Mouse (Mus musculus) ES-CJ7 (cell line): ENCODE measurements around the gene Myh6.
"Not testable (repeated sequence)": the region's sequence is repeated elsewhere in the genome, so short reads cannot be mapped to it uniquely, and the experiment has no call there.

Source experiments
- DNase-seq: peaks from one replicate; pipeline ENCODE4 v3.0.0; 2011; ENCODE audit warnings: low read depth, low spot score

Myh6 gene

DNA sequence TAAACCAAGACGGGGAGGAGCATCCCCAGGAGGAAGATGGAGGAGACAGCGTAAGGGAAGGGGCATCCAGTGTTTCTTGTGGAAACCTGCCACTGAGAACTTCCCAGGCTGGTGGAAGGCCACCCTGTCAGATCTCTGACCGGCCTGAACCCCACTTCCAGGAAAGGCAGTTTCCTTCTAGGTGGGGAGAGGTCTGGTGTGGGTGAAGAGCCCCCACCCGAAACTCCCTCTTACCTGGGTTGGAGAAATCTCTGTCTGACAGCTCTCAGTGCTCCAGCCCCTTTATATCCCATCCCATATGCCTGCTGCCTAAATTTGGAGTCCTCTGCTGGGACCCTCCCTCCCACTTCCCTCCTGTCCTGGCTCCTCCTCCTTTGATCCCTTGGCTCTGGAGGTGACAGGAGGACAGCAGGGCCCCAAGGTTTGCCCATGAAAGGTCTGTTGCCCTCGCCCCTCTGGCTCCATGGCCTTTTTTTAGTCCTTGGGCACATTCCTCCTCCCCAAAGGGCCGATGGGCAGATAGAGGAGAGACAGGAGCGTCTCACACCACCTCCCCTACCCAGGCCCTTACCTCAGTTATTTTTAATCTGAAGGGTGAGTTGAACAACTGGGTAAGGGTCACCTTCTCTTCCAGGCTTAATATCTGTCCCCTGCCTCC, at the start of gene Myh6:
Myh6 (minus strand) TSS at position 608 of the 658 bp plus-strand sequence.
- DNase-seq: no peak

DNA sequence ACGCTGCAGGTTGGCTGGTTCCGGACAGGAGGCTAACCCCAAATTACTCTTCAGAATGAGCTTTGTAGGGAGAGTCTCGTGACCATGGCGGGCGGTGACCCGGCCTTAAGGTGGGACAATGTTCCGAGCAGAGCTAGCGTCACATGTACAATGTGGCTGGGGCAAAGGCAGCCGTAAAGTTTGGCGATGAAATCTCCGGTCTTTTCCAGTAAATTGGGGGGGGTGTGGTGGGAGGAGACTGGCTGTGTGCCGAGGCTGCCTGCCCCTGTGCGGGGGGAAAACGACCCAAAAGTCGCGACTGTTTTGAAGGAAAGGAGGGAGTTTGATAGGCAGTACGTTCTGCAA, 49.0 kb upstream of the Myh6 start:
- no peak for DNase-seq

DNA sequence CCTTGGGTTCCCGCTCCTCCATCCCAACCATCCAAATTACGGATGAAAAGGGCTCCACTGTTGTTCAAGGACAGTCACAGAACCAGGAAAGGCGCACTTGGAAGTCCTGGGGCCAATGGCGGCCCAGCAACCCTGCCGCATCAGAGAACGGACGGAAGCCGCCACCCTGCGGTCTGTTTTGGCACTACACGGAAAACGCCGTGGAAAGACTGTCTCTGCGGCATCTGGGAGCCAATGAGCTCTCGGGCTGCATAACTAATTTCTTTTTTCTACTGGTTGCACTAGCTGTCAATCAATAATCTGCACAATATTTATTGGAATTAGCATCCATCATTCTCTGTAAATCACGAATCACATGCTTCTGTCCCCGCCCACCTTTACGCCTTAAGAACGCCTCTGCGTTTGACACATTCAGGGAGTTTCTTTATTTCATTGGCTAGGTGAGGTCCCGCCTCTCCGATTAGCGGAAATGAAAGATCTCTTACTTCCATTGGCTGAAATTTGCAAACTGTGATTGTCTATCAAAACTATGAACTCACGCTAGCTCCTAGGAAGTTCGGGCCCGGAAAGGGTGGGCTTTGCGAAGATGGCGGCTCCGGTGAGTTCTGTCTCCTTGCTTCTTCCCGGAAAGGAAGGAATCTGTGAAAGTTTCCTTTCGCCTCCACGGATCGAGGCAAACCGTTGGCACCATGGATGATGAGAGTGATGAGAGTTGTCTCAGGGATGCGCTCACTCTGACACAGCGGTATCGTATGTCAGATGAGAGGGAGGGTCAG, 48.5 kb upstream of the Myh6 start, which contains the start of gene Ngdn:
Ngdn (plus strand) TSS at position 464 of the 776 bp plus-strand sequence.
- DNase-seq: peak; percentile 100

DNA sequence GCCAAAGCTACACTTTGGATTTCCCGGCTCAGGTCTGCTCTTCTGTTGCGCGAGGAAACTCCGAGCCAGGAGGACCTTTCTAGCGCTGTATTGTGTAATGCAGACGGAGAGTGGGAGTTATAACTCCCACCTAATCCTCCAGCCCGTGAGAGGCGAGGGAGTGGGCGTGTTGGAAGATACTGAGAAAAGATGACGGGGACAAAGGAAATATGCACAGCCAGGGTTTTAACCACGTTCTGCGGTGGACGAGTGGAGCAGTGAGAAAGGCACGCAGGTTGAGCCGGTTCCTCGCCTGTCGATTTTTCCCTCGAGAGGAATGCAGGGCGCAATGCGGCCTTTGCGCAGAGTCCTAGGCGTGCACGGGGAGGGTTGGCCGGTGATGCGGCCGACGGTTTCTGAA, 47.9 kb upstream of the Myh6 start:
- DNase-seq: no peak

DNA sequence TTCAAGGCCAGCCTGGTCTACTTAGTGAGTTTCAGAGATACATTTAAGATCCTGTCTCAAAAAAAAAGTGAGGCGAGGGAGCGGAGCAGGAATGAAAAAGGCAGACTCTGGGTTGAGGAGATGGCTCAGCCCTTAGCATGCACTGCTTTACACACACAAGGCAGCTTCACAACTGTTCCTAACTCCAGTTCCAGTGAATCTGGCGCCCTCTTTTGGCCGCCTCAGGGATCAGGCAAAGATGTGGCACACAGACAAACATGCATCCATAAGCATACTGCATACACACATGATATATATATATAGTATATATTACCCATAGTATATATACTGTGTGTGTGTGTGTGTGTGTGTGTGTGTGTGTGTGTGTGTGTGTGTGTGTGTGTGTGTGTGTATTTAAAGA, 44.4 kb upstream of the Myh6 start:
- peak; percentile 75 for DNase-seq

DNA sequence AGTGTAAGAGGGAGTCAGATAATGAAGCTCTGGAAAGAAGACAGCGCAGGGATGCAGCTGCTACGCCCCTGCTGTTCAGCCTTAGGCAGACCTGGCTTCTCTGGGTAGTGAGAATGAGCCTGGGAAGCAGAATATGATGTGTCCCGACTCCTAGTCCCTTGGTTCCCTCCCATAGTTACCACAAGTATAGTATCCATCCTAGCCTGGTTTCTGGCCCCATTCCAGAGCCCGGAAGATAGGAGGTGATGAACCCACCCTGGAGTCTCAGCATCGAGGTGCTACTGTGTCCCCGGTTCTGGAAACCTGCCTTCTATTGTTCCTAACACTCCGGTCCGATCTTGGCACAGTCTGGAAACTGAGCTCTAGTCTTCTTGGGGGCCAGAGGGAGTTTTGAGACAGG, 41.7 kb upstream of the Myh6 start:
- DNase-seq: no peak

DNA sequence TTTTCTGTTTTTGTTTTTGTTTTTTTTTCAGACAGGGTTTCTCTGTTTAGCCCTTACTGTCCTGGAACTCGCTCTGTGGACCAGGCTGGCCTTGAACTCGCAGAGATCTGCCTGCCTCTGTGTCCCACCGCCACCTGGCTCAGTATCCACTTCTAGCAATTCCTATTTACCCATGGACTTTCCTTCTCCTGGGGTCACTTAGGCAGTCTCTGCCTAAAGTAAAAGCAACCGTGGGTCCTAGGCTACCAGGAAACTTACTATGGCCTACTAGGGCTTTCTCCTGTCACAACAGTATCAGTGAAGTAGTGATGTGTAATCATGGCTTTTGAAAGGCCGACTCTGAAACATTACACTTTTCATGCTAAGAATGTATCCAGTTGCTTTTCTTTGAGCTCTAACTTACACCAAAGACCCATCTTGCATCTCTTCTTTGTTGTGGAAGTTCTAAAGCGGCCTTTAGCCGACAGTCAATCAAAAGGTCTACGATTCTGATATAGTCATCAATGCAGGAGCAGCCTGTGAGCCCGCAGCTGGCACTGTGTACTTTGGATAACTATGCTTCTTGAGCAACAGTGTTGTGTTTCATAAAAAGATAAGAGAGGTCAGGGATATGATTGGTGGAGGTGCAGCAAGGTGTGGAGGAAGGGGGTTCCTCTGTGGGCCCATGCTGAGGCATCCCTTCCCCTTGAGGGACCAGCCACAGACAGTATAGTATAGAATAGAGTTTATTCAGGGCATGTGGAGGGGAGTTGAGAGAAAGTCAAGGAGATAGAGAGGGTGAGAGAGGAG, 40.6 kb upstream of the Myh6 start:
- DNase-seq: no peak

DNA sequence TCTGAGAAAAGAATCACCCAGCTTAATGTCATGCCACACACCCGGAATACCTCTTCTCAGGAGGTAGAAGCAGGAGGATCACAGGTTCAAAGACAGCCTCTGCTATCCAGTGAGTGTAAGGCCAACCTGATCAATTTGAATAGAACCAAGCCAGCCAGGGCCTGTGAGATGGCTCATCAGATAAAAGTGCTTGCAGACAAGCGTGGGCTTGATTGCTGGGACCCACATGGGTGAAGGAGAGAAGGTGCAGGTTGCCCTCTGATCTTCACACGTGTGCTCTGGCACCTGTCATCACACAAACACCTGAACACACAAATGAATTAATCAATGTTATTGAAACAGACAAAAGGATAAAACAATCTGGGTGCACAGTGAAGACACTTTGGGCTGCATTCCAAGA, 39.8 kb upstream of the Myh6 start:
- DNase-seq: no peak

DNA sequence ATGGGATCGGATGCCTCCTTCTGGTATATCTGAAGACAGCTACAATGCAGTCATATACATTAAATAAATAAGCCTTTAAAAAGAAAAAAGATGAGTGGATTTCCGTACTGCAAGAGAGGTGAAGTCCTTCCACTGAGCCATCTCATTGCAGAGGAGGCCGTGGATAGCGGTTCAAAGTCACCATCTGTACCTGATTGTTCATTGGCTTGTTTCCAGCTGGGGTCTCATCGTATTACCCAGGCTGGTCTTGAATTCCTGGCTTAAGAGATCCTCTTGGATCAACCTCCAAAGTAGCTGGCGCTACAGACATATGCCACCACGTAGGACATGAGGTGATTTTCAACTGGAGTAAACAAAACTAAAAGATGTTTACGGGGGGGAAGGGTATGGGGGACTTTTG, 39.2 kb upstream of the Myh6 start:
- no peak for DNase-seq

DNA sequence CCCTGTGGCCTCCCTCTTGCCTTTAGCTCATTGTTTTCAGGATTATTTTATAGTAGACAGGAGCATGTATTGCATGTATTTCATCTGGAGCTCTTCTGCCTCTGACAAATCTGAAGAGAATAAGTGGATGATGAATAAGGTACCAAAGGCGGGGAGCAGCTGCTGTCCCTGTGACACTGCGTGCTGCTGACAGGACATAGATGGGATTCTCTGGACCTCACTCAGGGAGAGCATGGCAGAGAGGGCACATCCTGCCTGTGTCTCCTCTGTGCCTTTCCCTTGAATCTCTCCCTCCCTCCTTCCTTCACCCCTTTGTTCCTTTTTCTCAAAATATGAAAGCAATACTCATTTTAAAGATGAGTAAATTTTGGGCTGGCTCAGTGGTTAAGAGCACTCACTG, 38.8 kb upstream of the Myh6 start:
- no peak for DNase-seq

DNA sequence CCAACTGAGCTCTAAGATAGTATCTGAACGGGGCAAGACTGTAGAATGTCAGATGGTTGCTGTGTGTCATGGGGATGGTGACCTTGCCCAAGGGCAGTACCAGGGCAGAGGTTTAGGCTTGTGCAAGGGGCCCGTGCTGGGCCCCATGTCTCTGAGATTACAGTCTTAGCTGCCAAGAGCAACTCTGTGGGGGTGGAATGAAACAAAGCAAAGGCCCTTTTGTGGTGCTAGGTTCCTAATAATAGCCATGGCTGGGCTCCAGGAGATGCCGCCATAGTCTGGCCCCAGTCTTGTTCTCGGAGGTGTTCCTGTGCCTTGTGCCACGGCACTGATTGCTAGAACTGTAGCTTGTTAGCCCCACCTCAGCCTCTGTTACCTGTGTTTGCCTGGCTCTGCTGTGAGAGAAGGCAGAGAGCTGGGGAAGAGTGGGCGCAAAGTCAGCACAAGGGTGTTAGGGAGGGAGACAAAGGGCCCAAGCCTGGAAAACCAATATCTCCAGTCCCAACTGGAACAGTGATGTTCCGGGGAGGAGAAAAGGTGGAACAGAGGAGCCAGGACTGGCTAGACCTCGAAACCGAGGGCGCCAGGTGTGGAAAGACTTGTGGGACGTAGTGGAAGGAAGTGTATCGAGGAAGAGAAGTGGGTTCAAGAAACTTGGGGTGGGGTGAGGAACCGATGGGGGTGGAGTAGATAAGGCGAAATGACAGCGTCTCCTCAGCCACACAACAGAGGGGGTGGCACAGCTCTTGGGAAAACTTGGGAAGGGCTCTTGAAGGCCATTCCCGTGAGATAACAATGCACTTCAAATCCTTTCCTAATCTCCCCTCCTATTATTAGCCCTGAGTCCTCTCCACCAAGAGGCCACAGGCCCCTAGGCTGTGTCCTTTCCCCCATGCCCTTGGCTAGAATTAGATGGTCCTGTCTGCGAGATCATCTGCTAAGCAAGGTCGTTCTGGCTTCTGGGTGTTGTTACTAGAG, 37.4 kb upstream of the Myh6 start:
- DNase-seq: no peak

DNA sequence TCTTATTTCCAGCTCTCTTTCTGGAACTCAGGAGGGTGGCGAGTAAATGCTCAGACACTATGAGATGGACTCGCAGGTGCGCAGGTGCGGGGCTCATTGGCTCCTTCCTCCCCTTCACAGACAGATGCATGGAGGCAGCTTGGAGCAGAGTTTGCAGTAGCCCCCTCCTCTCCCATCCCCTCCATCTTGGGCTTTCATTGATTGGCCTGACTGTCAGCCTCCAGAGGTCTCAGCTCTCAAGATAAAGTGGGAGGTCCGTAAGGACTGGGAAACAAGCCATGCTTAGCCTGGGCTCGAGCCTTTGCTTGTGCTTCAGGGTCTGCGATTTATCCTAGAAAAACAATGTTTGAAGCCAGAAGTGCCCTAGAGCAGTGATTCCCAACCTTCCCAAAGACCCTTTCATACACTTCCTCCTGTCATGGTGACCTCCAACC, 36.0 kb upstream of the Myh6 start:
- DNase-seq: no peak

DNA sequence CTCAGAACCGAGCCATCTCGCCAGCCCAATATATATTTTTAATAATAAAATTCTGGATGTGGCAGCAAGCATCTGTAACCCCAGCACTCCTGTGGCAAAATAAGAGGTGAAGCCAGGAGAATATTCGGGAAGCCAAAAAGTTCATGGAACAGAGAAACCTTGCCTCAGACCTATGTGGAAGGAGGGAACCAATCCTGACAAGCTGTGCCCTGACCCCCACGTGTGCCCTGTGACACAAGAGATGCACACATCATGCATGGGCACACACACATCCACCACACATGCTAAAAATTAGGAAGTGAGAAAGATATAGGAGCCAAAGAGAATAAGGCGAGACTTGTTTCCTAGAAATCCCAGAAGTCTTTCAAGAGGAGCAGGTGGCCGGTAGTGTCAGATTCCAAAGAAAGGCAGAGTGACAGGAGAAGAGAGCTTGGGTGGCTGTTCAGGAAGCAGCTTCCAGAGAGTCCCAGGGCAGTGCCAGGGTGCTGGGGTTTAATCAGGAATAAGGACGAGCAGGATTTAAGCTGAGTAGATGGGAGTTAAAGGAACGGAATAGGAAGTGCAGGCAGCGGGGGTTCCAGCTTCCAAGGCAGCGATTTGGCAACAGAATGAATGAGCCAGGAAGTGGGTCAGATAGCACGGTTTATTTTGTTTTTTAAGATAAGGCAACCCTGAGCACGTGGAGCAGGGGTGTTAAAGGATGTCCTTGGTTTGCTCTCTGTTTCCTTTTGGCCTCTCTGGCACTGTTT, 35.4 kb upstream of the Myh6 start:
- no peak for DNase-seq

DNA sequence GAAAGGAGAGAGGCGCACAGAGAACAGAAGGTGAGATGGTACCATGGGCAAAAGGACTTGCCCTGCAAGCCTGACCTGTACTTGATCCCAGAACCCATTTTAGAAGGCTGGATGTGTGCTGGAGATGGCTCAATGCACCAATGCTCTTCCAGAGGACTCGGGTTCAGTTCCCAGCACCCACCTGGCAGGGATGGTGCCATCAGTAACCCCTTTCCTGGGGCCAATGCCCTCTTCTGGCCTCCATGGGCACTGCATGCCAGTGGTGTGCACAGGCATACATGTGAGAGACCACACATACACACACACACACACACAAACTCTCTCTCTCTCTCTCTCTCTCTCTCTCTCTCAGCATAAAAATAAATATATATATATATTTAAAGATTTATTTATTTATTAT, 34.7 kb upstream of the Myh6 start:
- DNase-seq: no peak

DNA sequence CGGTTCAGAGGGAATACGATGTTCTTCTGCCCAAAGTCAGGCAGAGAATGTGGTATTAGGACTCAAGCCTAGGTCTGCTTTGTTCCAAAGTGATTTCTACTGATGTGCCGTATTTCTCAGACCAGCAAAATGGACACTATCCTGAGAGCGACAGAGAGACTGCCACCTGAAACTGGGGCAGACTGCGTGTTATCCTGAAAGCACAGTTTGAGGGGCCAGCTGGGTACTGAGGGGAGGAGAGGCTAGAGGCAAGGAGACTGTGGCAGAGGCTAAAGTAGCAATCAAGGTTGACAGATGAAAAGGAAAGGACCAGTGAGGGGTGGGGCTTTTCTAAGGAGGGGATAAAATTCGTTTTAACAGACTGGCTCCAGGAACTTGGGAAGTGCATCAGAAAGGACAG, 34.1 kb upstream of the Myh6 start:
- DNase-seq: no peak

DNA sequence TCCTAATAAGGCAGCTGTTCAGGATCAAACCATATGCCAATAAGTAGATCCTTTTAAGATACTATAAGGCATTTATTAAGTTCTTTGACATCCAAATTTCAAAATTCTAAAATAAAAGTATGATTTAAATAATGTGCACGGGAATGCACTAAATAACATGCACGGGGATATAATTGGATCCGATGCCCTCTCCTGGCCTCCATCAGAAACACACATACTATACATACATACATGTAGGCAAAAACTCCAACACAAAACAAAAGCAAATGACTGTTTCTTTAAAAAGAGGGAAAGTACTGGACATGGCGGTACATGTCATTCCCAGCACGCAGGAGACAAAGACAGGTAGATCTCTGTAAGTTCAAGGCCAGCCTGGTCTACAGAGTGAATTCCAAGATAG, 33.1 kb upstream of the Myh6 start:
- not testable (repeated sequence) for DNase-seq

DNA sequence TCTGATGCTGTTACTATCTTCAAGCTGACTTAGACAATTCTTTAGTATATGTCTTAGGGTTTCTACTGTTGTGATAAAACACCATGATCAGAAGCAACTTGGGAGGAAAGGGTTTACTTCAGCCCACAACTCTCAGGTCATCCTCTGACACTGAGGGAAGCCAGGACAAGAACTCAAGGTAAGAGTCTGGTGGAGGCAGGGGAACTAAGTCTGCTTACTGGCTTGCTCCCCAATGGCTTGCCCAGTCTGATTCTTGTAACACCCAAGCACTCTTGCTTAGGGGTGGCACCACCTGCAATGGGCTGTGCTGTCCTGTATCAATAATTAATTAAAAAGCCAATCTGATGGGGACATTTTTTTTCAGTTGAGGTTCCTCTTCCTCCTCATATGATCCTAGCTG, 32.0 kb upstream of the Myh6 start:
- DNase-seq: no peak

DNA sequence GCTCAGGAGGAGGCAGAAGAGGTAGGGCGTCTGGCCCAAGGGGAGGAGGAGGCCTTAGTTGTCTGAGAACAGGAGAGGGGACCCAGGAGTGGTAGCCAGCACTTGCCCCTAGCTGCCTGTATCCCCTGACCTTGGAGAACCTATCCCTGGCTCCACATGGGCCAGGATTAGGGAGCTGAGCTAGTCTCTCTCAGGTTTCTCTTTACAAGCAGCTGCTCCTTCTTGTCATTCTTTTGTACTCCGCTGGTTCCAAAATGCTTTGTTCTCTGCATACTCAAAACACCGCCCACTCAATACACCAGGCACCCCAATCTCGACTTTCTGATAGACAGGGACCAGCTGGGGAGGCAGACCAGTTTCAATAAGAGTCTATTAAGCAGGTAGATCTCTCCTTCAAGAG, 30.6 kb upstream of the Myh6 start:
- no peak for DNase-seq

DNA sequence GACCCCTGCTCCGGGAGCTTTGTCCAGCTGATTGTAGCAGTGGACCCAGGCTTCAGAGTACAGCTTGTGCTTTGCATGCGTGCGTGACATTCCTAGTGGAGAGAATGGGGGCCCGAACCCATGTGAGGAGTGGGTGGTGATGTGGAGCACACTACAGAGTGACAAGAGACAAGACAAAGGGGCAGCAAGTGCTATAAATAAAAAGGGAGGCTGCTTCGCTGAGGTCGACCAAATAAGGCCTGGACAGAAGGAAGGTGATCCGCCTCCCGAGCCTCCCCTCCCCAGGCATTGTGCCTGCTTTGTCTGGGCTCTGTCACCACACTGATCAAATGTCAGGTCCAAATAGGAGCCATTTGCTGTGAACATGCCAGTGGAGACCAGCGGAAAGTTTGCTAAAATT, 30.1 kb upstream of the Myh6 start:
- no peak for DNase-seq

DNA sequence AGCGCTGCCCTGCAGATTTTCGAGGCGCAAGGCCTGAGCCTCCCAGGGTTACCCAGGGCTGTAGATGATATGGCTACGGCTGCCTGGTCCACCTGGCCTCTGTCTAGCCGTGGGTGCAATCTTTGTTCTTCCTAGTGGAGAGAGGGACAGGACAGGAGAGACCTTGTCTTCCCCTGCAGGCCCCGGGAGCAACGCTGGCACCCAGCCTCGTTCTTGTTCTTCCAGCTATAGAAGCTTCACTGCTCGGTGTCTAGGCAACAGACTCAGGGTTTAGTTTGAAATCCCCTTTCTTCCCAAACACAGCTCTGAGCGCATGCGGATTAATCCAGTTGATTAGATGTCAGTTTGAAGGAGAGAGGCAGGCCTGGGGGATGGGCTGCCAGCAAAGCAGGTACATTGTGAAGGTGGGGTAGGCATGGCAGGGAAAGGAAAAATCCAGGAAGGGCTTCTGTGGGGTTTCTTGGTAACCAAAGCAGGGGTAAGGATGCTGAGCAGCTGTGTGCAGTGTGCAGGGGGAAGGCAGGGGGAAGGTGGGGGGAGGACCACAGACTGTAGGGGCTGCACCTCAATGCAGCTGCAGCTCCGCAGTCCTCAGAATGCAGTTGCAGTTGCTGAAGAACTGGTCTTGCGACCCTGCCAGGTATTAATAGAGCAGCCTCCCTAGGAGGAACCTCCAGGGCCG, 28.9 kb upstream of the Myh6 start:
- DNase-seq: no peak
